Mouse (Mus musculus) forebrain, postnatal 0 days (tissue): ENCODE data around the gene Sec11a. TPM values are rescaled to one million over a fixed set of nuclear protein-coding genes. Genes with fewer than 3 reads are reported as not detected.

ENCODE experiments used
- ATAC-seq: fragments of 200-750 bp; cut with Nextera tagmentation; 2 replicates; pipeline ENCODE4 v1.8.0; 2017; ENCODE audit warnings: mild to moderate bottlenecking, moderate library complexity
- DNase-seq: peaks from one replicate; pipeline ENCODE4 v3.0.0-alpha.2; 2015
- H3K27ac ChIP-seq: fragments of 300-500 bp; sonication (generic); 2 replicates; pipeline ENCODE4 v1.5.1; 2014; ENCODE audit warnings: low read depth, mild to moderate bottlenecking, antibody characterized with exemption, low read length, moderate library complexity, mixed read lengths
- H3K27me3 ChIP-seq: fragments of 300-500 bp; sonication (generic); 2 replicates; pipeline ENCODE4 v1.6.1; 2014; ENCODE audit warnings: mild to moderate bottlenecking, low read length, mixed read lengths; ENCODE audit not compliant: insufficient read depth
- H3K36me3 ChIP-seq: fragments of 300-500 bp; sonication (generic); 2 replicates; pipeline ENCODE4 v1.6.1; 2014; ENCODE audit warnings: mild to moderate bottlenecking, moderate library complexity; ENCODE audit not compliant: insufficient read depth
- H3K4me1 ChIP-seq: fragments of 300-500 bp; sonication (generic); 2 replicates; pipeline ENCODE4 v1.6.1; 2014; ENCODE audit warnings: antibody characterized with exemption; ENCODE audit not compliant: insufficient read depth
- H3K4me2 ChIP-seq: fragments of 300-500 bp; sonication (generic); 2 replicates; pipeline ENCODE4 v1.6.1; 2014; ENCODE audit warnings: low read depth, mild to moderate bottlenecking, moderate library complexity
- H3K4me3 ChIP-seq: fragments of 300-500 bp; sonication (generic); 2 replicates; pipeline ENCODE4 v1.5.1; 2014; ENCODE audit warnings: low read depth, low read length, mixed read lengths
- H3K9ac ChIP-seq: fragments of 300-500 bp; sonication (generic); 2 replicates; pipeline ENCODE4 v1.6.1; 2014; ENCODE audit warnings: mild to moderate bottlenecking
- H3K9me3 ChIP-seq: fragments of 300-500 bp; sonication (generic); 2 replicates; pipeline ENCODE4 v1.6.1; 2016; ENCODE audit warnings: low read length
- CTCF ChIP-seq: sonication (generic); IDR thresholded peaks from 2 replicates; pipeline ENCODE4 v1.5.1; 2016; ENCODE audit warnings: antibody characterized with exemption, control low read depth, low read depth
- WGBS: fragments of 180-500 bp; shearing (Covaris S2); extraction: QIAGEN DNeasy Blood & Tissue Kit; methylation state at CpG from one replicate; pipeline ENCODE4 v1.1.7; 2014; 5-methylcytosine and 5-hydroxymethylcytosine counted together
- polyA plus RNA-seq: library from polyadenylated mRNA; unstranded; fragments of >200 nt; fragmentation: Nextera tagmentation; extraction: Ambion mirVana; gene quantifications from 2 replicates; pipeline ENCODE4 v1.2.1, GENCODE M21; 2015
- total RNA-seq: library from RNA; depleted of rRNA; stranded (reverse); fragments of >200 nt; gene quantifications from 2 replicates; pipeline ENCODE4 v1.2.3, GENCODE M21; 2014; rRNA removed

The Sec11a gene
- total RNA-seq (64.6 and 72.5 TPM in 2 replicates), polyA plus RNA-seq (133 and 140 TPM in 2 replicates)

GRCm38 (mm10) chr7:80947445-80948350 lies at the start of gene Sec11a:
TSS of gene Sec11a (minus strand) at chr7:80947780.
- ATAC-seq (peak; percentile 100), DNase-seq (peak; percentile 97)
- Histone ChIP-seq H3K4me2 (peak within 1 kb of the TSS; percentile 82), H3K27me3 (no peaks in the 10 kb centered on the region), H3K27ac (peak within 1 kb of the TSS; percentile 98), H3K9me3 (no peaks in the 10 kb centered on the region), H3K36me3 (no peaks in the 10 kb centered on the region), H3K4me1 (peaks cover 10% of the 10 kb centered on the region), H3K9ac (peak within 1 kb of the TSS; percentile 93), H3K4me3 (peak within 1 kb of the TSS; percentile 79)
- WGBS: 2% methylated on average over 44 of the region's 44 CpGs
- 0 out of 2 replicates have a peak, but pooled peaks have one; percentile 18 for TF ChIP-seq CTCF

GRCm38 (mm10) chr7:80995266-80996146 lies 47.9 kb upstream of the Sec11a start:
- DNase-seq (no peak), ATAC-seq (no peak)
- no peaks in the 10 kb centered on the region for H3K36me3 ChIP-seq
- peak overlapping the region; percentile 74; the same call in 1 of the 2 replicates for H3K4me2 ChIP-seq
- peaks cover 24% of the 10 kb centered on the region for H3K4me1 ChIP-seq
- H3K27ac ChIP-seq: no peak overlapping the region
- WGBS: 68% methylated on average over 3 of the region's 3 CpGs
- H3K27me3 ChIP-seq: no peaks in the 10 kb centered on the region
- H3K4me3 ChIP-seq: no peak overlapping the region
- H3K9me3 ChIP-seq: no peaks in the 10 kb centered on the region
- no peak for TF ChIP-seq CTCF
- H3K9ac ChIP-seq: no peak overlapping the region

- Histone ChIP-seq H3K36me3 (no peaks in the 10 kb centered on the region), H3K9me3 (no peaks in the 10 kb centered on the region), H3K9ac (peak overlapping the region; percentile 98), H3K27me3 (no peaks in the 10 kb centered on the region), H3K27ac (no peak overlapping the region), H3K4me2 (peak overlapping the region; percentile 74), H3K4me1 (peaks cover 24% of the 10 kb centered on the region), H3K4me3 (peak overlapping the region; percentile 92)
- ATAC-seq: no peak
- DNase-seq: no peak
- TF ChIP-seq CTCF: no peak
- 39% methylated on average over 6 of the region's 6 CpGs for WGBS
These were observed 47.1 kb upstream of the Sec11a start for GRCm38 (mm10) chr7:80994663-80995005.

GRCm38 (mm10) chr7:80993834-80994662 lies 46.5 kb upstream of the Sec11a start:
- peak; percentile 84 for ATAC-seq

GRCm38 (mm10) chr7:80992980-80993833 lies 45.6 kb upstream of the Sec11a start, which contains the start of gene Zfp592:
TSS of gene Zfp592 (plus strand) at chr7:80993681.
- Histone ChIP-seq H3K36me3 (no peaks in the 10 kb centered on the region), H3K4me1 (peaks cover 24% of the 10 kb centered on the region), H3K9ac (peak within 1 kb of the TSS; percentile 98), H3K27me3 (no peaks in the 10 kb centered on the region), H3K27ac (peak within 1 kb of the TSS; percentile 94), H3K4me2 (peak within 1 kb of the TSS; percentile 74), H3K9me3 (no peaks in the 10 kb centered on the region), H3K4me3 (peak within 1 kb of the TSS; percentile 92)
- TF ChIP-seq CTCF: no peak
- DNase-seq: peak; percentile 79
- ATAC-seq: peak; percentile 88
- under 1% methylated on average over 85 of the region's 102 CpGs for WGBS

More at GRCm38 (mm10) chr7:80993834-80994662, 46.5 kb upstream of the Sec11a start:
- DNase-seq: peak; percentile 55
- 1% methylated on average over 38 of the region's 58 CpGs for WGBS
- TF ChIP-seq CTCF: peak; percentile 27; the same call in 1 of the 2 replicates
- peak overlapping the region; percentile 94 for H3K27ac ChIP-seq
- peaks cover 24% of the 10 kb centered on the region for H3K4me1 ChIP-seq
- H3K4me2 ChIP-seq: peak overlapping the region; percentile 74
- peak overlapping the region; percentile 92 for H3K4me3 ChIP-seq
- H3K27me3 ChIP-seq: no peaks in the 10 kb centered on the region
- no peaks in the 10 kb centered on the region for H3K36me3 ChIP-seq
- H3K9me3 ChIP-seq: no peaks in the 10 kb centered on the region
- peak overlapping the region; percentile 98 for H3K9ac ChIP-seq
